Mouse (Mus musculus): ENCODE measurements at regions not wholly inside any gene's neighbourhood (a gene's known extent, or its start where the extent isn't known, plus 50 kb on each side); places are given as distances from the start of the nearest gene placed in this dataset.

DNA sequence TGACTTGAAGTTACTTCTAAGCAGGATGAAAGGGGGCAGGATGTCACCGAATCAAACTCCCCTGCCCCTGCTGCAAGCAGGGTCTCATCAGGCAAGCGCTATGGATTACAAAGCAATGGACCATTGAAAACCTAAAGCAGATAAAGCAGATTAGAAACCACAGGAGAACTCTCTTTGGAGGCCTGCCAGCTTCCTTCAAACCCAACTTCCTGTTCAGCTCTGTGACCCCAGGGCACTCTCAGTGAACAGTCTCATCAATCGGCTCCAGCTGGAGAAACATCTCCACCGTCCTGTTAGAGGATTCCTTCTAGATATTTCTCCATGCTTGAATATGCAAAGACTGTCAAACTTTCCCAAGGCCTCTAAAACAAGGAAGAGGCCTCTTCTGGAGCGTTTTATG is 92.0 kb downstream of the Utp6 start:
- TF ChIP-seq CTCF (IDR thresholded peaks at IDR 0.05; ENCODE audit: borderline replicate concordance, insufficient read depth, low read length) (no peak), POLR2A (IDR thresholded peaks at IDR 0.05; ENCODE audit: low read depth, low read length) (no peak)

Measured in embryonic fibroblast, embryonic 13.5 days (primary cell).